Mouse (Mus musculus): Measurements from ENCODE around the gene Dnajb12. TPM values are rescaled to one million over a fixed set of nuclear protein-coding genes. Genes with fewer than 3 reads are reported as not detected.

Dnajb12 gene
- total RNA-seq, 4 experiments from 2014 or later = 38.1 to 44.8 (median 44.4) TPM

Other genes with a start within 250 kb of the Dnajb12 start
- 10 to 100 TPM; 20.9 to 27.4 (median 22.2) TPM for gene Micu1, start 177.1 kb upstream of the Dnajb12 start, total RNA-seq (2022)
- gene Ddit4, start 72.3 kb downstream of the Dnajb12 start, total RNA-seq (2022) = 10 to 100 TPM; 22.1 to 74.4 (median 55.6) TPM
- gene Ascc1, start 123.2 kb downstream of the Dnajb12 start, total RNA-seq (2022) = 10 to 100 TPM; 22.3 to 26.7 (median 24.4) TPM
- 10 to 100 TPM; 59.0 to 88.1 (median 74.3) TPM for gene Anapc16, start 123.6 kb downstream of the Dnajb12 start, total RNA-seq (2022)
- 10 to 100 TPM; 12.2 to 24.8 (median 14.4) TPM for gene Spock2, start 226.7 kb downstream of the Dnajb12 start, total RNA-seq (2022)